Mouse (Mus musculus) heart, postnatal 36 days (tissue): ENCODE results near the gene Whrn. TPM values are rescaled to one million over a fixed set of nuclear protein-coding genes. Genes with fewer than 3 reads are reported as not detected.

Experiments
- DNase-seq, 2 experiments: peaks; one replicate each; pipeline ENCODE4 v3.0.0; 2021 to 2022
- intact Hi-C: fragments of 180-260 bp; cut with DNase I; formaldehyde crosslinking; loops from one replicate; pipeline ENCODE4 v1.15.1; 2025
- total RNA-seq, 2 experiments: library from RNA; stranded (reverse); gene quantifications; 2 replicates each; pipeline ENCODE4 v1.2.3; 2021

Gene Whrn
- total RNA-seq, 2 experiments from 2014 or later: 26.3 to 33.2 TPM

DNA sequence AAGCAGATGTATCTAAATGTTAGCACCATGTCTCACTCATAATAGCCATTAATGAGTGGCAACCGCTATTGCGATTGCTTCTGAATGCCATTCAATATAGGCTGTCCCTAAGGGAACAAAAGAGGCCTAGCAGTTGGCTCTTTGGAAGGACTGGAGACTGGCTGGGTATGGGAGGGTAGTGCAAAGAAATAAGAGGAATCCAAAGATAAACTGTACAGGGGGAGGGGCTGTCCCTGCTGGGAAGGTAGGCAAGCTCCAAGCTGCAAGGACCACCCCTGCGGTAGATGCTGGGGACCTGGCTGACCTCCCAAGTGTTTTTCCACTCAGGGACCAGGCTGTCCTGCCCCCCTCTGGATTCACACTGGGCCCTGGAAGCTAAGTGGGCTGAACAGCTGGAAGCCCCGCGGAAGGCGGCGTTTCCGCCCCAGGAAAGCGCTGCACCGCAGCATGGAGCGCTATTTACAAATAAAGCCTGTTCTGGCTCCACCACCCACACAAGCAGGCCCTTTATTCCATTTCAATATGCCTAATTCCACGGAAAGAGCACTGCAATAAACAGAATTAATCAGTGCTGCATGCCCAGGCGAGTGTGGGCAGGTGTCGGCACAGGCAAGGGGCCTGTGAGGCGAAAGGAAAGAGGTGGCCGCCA, 36.5 kb downstream of the Whrn start:
- DNase-seq: no peak
- intact Hi-C loops: no loop called here

DNA sequence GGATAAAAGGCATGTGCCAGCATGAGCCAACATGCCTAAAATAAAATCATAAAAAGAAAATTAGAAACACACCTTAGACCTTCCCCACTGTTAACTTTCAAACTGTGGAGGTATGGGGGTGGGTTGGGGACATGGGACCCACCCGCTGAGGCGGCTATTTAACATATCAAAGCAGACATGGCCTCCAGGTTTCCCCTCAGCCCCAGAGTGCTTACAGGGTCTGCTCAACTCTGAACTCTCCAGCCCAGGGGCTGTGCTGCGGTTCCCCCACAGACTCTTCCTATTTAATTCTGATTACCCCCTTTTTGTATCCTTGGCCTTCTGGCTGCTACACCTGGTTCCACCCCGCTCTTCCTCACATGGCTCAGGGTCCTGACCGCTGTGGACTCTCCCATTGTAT, 39.2 kb downstream of the Whrn start:
- intact Hi-C loops: no loop called here
- no peak for DNase-seq

DNA sequence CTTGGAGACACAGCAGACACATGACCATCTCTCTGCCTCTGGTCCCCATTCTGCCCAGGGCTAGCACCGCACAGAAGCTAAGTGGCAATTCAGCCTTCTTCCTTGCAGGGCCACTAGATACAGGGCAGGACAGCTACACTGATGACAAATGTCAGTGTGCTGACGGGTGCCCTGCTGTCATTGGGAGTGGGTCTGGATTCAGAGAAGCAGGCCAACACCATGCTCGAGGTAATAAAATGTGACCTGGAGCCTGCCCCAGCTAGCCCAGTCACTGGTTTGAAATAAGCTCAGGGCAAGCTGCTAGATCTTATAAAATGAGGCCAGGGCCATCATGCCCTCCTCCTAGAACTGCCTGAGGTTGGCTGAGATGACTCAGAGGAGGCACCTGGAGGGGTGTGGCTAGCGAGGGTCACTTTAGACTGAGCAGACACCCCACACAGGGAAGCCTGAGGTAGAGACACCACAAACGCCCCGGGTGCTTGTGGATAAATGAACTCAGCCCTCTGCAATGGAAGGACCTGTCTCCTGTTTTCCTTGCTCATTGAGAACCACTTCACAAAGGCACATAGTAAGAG, 41.8 kb downstream of the Whrn start:
- no peak for DNase-seq
- intact Hi-C loops: no loop called here

DNA sequence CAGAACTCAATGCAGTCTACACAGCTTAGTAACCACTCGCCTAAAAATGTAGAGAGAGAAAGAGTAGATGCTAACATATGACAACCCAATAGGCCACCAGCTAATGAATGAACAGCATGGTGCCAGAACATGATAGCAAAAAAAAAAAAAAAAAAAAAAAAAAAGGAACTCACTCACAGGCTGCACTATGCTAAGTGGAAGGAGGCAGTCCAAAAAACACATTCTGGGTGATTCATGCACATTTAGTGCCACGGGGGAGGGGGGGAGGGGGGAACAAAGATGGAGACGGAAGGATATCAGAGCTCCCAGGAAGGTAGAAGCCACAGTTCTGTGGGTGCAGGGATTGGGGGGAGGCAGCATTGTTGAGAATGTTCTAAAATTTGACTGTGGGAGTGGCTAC, 43.2 kb downstream of the Whrn start:
- DNase-seq: no peak
- intact Hi-C loops: no loop called here

DNA sequence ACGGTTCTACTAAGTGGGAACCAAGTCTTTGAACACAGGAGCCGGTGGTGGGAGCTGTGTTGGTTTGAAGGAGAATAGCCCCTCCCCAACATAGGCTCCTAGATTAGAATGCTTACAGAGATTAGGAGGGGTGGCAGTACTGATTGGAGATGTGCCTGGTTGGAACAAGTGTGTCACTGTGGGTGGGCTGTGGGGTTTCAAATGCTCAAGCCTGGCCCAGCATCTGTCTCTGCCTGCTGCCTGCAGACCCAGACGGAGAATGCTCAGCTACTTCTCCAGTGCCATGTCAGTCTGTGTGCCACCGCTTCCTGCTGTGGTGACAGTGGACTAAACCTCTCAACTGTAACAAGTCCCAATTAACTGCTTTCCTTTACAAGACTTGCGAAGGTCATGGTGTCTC, 45.2 kb downstream of the Whrn start:
- no peak for DNase-seq
- intact Hi-C loops: no loop called here

DNA sequence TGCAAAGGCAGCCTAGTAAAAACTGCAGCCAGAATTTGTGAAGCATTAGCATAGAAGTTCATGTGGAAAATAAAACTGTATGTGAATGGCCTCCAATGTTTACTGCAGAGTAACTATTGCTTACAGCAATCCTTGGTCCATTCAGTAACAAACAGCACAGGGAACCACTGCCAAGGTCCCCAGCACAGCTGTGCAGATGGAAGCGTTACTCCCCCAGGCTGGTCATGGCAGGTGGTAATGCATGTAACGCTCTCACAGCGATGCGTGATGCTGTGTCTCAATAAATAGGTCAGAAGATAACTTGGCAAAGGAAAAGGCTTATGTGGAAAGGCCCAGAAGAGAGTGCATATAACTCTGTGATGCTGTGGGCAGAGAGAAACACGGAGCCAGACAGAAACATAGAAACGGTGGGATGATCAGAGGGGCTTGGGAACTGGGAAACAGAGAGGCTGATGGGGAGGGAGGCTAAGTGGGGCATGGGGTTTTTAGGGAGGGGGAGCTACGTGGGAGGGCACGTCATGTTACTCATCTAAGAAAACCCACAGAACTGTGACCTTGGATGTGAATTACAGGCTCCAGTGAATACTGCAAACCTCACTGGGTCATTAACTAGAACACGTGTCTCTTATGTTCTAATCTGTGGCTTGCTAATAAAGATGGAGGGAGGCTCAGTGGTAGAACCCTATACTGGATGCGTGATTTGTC, 51.3 kb downstream of the Whrn start:
- no peak for DNase-seq
- intact Hi-C loops: no loop called here

DNA sequence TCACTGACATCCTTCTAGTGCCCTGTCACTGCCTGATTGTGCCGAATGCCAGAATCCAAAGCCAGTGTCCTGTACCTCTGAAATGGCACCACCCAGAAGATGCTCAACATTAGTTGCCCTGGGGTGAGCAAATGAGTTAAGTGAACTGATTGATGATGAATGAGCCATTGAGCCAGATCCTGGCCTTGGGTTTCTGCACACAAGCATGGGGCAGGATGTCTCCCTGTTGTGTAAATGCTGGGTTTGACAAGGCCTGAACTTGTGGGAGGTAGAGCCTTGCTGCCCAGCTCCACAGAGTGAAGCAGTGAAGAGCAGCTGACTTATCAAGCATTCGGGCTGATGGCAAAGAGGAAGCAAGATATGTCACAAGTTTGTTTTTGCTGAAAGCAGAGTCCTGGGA, 52.7 kb downstream of the Whrn start:
- intact Hi-C loops: no loop called here
- no peak for DNase-seq

DNA sequence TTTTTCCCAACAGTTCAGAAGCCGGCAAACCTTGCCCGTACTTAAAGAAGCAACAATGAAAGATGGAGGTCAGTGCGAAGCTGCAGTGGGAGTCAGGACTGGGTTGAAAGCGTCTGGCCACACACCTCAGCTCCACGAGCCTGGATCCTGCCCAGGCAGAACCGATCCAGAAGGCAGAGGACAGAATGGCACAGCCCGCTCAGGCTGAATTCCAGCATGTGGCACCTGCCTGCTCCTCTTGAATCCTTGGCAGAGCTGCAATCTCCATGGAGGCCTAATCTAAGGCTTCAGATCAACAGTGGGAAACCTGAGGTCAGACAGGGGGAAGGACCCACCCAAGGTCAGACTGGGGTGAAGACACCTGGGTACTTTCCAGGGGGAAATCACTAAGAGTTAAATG, 54.2 kb downstream of the Whrn start:
- intact Hi-C loops: no loop called here
- peak; percentile 29 to 36 for DNase-seq

DNA sequence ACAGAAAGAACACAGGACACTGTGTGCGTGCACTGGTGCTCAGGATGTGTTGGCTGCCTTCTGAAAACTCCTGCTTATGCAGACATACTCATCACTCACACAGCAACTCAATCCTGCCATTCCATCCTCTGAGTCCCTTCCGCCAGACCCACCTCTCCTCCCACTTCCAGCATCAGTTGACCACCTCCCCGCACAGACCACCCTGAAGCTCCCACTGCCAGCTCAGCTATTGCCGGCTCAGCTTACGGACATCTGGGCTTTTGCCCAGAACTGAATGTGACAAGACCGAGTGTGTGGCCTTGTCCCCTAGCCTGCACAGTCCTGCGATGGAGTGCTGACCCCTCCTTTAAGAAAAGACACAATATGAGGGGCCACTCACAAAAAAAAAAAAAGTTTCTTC, 55.5 kb downstream of the Whrn start:
- intact Hi-C loops: no loop called here
- no peak for DNase-seq

DNA sequence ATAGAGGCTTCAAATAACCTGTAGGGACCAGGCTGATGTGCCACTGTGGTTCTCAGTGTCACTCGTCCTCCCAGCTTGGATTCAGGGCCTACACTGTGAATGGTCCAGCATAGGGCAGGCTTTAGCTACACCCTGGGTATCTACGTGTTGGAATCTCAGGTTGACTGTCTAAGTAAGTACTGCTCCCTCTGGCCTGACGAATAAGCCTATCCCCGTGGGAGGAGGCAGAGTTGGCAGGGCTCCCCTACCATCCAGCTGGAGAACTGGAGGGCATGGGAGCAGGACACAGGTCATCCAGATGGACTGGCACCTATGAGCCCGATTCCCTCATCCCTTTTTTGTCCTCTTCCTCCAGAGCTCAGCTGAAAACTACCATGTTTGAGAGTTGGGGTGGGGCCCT, 57.8 kb downstream of the Whrn start:
- DNase-seq: no peak
- intact Hi-C loops: no loop called here

DNA sequence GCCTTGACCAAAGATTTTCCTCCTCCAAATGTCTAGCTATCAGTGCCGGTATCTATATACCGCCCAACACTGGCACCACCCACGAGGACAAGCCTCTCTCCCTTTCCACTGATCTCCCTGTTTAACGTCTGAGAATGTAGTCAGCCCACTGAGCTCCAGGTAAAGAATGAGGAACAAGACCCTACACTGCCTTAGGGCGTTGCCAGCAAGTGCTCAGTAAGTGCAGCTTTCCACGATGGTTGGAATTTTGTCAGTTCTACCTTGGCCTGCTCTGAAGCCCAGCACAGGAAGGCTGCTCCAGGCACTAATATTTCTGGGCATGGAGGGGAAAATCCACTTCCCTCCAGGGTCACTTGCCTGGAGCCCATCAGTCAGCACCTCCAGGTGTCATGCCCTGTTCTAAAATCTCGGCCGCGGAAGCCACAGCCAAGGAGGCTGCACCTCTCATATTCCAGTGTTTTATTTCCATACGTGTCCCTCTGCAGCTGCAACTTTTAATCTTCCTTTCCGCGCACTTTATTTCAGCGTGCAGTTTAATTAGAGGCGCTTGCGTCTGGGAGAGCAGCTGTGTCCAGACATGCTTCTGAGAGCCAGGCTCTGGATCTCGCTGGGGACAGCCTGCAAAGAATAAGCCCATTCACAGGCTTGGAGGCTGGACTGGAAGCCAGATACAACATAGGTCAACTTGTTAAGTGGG, 58.5 kb downstream of the Whrn start:
- intact Hi-C loops: no loop called here
- no peak for DNase-seq

DNA sequence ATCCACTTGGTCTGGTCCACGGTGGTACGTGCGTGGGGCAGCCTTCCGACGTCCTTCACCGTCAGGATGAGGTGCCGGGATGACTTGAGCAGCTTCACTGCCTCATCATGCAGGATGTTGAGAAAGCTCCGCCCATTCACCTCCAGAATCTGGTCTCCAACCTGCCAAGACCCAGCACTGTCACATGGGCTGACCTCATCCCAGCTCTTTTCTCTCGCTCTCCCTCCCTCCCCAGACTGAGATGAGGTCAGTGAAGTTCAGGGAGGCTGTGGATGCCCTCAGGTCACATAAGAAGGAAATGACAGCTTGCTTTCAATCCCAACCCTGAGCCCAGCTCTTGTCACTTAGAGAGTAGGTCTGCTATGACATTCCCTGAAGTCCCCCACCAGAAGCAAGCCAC, 60.4 kb downstream of the Whrn start:
- DNase-seq: no peak
- intact Hi-C loops: no loop called here

DNA sequence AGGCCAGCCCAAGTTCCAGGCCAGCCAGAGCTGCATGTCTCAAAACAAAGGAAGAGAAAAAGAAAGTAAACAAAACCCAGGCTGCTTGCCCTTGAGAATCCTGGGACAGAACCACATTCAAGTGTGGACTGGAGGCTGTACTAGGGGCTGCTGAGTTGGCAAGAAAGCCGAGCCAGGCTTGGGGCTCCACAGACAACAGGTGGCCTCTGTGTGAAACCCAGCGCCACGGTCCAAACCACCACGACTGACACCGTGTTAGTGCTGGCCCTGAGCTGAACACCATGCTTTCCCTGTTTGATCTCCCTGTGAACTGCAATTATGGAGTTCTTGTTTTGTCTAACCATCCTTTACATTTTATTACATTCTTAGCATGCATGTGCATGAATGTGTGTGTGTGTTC, 64.7 kb downstream of the Whrn start:
- DNase-seq: no peak
- intact Hi-C loops: no loop called here

DNA sequence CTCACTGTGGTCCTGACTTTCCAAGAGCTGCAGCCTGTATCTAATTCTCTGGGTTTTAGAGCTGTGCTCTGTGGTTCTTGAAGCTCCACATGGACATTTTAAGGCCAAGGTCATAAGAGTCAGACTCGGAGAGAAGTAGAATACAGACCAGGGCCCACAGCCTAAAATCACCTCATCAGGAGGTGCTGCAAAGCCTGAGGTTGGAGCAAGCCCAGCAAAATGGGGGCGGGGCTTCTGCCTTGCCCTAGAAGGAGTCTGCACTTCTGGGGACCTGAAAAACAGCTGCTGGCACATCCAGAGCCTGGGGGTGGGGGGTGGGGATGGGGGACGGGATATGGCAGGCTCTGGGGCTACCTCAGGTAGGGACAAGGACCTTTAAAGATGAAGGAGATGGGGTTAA, 65.4 kb downstream of the Whrn start:
- intact Hi-C loops: no loop called here
- no peak for DNase-seq

DNA sequence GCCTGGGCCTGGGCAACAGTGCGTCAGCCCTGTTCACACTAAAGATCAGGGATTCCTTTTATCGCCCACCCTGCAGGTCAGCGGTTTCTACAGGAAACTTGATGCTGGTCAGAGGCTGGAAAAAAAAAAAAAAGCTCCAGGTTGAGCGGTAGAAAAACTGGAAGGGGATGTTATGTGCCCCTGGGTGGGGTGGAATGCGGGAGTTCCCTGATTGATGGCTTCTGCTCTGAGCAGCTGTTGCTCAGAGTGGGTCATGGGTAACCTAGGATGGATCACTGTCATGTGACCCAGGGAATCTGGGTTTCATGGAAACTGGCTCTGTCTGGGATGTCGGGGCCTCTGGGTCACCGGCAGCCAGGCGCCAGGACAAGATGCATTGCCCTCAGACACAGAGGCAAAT, 69.5 kb downstream of the Whrn start:
- intact Hi-C loops: no loop called here

DNA sequence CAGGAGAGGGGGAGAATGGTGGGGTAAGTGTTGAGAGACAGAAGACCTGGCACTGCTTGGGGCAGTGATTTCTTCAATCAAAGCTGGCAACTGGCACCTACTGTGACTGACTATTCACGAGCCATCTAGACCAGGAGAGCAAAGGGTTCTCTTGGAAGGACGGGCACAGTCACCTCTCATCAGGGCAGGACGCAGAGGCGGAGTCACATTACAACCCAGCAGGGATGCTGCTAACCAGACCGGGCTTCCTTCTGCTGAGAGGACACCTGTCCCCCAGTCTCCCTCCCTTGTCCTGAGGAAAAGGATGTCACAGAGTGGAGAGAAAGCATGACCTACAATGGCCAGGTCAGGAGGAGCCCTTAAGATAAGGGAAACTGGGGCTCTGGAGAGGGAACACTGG, 72.0 kb downstream of the Whrn start:
- intact Hi-C loops: no loop called here
- DNase-seq: no peak

More for the DNA sequence above, 69.5 kb downstream of the Whrn start:
- DNase-seq: no peak

DNA sequence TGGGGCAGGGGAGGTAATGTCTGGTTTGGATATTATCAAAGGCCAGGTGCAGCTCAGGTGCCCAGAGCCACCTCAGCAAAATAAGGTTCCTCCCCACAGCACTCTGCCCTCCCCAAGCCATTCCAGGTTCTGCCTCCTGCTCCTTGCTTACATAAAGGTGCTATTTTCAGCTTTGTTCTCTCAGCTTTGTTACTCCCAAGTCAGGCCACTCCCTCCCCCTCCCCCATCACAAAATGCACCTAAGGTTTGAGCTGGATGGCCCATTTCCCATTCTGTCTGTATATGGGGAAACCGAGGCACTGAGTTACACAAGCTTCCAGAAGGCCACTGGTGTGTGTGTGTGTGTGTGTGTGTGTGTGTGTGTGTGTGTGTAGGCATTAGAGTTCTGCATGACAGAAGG, 72.6 kb downstream of the Whrn start:
- intact Hi-C loops: no loop called here
- no peak for DNase-seq

DNA sequence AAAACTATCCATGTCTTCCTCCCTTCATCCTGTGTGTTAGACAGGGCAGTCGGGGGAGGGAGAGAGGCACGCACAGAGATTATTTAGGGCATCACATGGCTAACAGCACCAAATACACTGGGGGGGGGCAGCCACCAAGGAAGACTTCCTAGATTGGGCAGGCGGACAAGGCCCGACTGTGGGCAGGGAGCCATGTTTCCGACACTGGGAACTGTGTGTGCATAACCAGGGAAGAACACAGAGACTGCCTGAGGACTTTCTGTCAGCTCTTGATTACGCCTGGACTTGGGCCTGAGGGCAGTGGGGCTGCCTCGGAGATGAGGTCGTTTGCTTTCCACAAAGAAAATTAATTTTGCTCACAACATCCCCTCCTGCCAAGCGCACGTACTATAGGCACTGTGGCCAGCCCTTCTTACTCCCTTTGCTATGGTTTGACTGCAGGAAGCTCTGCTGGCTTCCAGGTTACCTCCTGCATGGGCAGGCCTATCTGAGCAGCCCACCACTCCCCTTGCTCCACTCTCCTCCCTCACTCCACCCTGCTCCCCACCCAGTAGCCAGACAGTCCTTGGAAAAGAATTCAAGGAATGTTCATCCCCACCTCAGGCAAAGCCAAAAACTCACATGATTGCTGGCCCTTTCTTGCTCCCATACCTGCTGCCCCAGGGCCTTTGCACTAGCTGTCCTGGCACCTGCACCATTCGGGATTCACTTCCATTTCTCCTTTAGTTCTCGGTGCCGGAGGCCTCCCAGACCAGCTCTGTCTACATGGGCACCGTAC, 75.5 kb downstream of the Whrn start:
- DNase-seq: peak; percentile 57 to 69
- intact Hi-C loops: no loop called here

DNA sequence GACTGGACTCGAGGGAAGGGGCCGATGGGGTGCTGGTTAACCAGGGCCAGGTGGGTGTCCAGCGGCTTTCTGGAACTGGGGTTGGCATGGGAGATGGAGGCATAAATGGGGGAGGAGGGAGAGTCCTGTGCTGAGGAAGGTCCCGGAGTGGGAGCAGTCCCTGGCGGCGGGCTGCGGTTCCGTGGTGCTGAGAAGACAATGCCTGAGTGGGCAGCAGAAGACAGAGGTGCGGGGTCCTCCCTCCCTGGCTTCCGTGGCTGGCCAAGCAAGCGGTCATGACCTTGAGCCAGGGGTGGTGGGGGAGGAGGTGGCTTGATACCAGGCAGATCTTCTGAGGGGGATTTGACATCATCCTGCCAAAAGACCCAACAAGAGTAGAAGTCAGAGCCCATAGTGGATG, 77.5 kb downstream of the Whrn start:
- intact Hi-C loops: loop anchor here (2.0 to 5.0 kb wide), 3 partner anchors 77 to 1074 kb away; partner anchors contain the start of gene Whrn
- DNase-seq: no peak

DNA sequence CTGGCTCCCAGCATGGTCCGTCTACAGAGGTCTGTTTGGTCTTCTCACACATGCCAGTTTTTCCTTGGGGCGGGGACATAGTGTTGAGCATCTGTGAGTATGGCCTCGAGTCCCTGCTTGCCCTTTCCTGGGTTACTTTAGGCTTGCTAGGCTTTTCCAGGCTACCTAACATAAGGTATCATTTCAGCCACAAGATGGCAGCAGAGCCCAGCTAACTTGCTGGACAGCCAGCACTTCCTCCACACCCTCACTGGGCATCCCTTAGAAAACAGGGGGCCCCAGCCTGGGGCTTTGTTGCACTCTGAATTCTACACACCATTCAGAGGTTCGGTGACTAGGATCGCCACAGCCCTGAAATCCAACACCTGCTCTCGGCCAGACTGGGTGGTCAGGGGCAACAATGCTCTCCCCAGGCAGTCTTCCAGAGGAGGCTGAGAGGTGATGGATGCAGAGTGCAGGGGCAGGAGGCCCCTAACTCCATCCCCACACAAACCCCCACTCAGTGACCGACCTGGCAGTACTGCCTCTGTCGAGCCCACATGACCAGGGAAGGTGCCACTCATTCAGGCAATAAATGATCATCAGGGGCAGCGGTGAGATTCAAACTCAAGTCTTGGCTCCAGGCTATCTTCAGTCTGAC, 78.4 kb downstream of the Whrn start:
- DNase-seq: peak; percentile 79 to 84
- intact Hi-C loops: loop anchor here (1.0 to 5.0 kb wide), 4 partner anchors 270 to 1075 kb away; no protein-coding TSS in a partner anchor
